Mouse (Mus musculus): ENCODE results near the gene Cacna2d3. TPM values are rescaled to one million over a fixed set of nuclear protein-coding genes. Genes with fewer than 3 reads are reported as not detected.
A peak's percentile ranks its signal among the peaks of the same experiment; 100 is the strongest.

Gene Cacna2d3
- polyA plus RNA-seq, 1 experiment from 2014 or later = 0.54 TPM

DNA sequence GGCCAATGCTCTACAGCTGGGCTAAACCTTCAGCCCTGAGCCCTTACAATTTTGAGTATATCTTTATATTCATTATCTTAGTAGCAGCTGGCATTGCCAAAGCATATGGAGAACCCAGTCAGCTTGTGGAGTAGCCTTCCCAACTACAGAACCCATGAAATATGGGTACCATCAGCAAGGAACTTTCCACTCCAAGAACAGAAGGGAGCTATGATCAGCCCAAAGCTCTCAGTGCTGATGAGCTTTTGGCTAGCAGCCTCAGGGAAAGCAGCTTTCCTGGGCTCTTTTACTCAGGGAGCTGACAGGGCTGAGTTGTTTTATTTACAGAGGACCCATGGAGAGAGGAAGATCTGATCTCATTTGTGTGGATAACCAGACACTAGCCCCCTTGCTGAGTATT lies 661.0 kb downstream of the Cacna2d3 start:
- H3K9me3 ChIP-seq (replicated peaks; ENCODE audit: control insufficient read depth, low read length) = no peaks in the 10 kb centered on the region
- no peaks in the 10 kb centered on the region; the same call in none of the 2 replicates for H3K27me3 ChIP-seq (ENCODE audit: control insufficient read depth, insufficient read depth, low read length)
- H3K4me3 ChIP-seq (ENCODE audit: low read length) = no peak overlapping the region
- H3K27ac ChIP-seq (ENCODE audit: low read length) = no peak overlapping the region
- no peak overlapping the region for H3K9ac ChIP-seq (ENCODE audit: low read length)
- no peak overlapping the region for H3K4me2 ChIP-seq (ENCODE audit: low read depth, low read length)
- no peak for ATAC-seq (replicated peaks; ENCODE audit: extremely low read depth, insufficient read depth, low FRiP score)
- H3K4me1 ChIP-seq (ENCODE audit: control insufficient read depth, insufficient read depth, low read length) = no peaks in the 10 kb centered on the region
- no peaks in the 10 kb centered on the region for H3K36me3 ChIP-seq (ENCODE audit: control insufficient read depth, insufficient read depth)

DNA sequence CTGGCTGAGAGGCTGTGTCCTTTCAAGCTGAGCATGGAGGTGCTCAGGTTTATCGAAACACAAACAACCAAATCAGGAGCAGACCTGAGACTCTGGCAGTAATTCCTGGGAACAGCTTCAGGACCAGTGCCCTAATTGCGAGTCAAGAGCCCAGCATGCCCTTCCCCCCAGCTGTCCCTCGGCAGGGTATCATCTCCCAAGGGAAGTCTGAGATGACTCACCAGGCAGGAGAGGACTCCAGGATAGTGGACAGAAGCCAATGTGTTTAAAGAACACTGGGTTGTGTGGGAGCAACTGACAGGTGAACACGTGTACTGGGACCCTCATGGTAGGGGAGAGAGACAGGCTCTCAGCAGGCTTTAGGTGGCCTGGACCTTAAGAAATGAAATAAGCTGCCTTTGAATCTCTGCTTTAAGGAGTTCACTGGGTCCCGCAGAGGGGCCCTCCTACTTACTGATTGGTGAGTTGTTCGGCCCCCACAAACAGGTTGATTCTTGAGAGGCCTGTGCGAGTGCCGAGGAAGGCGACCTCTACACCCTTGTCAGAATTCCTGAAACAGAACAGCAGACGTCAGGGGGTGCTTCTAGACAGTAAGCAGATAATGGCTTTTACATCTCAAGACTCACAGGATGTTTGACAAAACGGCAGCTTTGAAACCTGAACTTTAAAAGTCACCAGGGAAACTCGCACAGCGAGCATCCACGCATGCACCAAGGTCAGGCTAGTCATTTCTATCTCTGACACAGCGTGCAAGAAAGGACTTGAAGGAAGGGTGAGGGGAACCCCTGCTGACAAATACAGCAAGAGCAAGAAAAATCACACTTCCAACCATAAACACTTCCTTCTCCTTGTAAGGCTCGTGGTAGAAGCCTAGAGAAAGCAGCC lies 669.5 kb downstream of the Cacna2d3 start:
- H3K27ac ChIP-seq (ENCODE audit: low read length) = no peak overlapping the region
- H3K4me1 ChIP-seq (ENCODE audit: control insufficient read depth, insufficient read depth, low read length) = no peaks in the 10 kb centered on the region
- 31% methylated on average over 16 of the region's 16 CpGs for WGBS
- no peaks in the 10 kb centered on the region for H3K9me3 ChIP-seq (replicated peaks; ENCODE audit: control insufficient read depth, low read length)
- no peaks in the 10 kb centered on the region for H3K36me3 ChIP-seq (ENCODE audit: control insufficient read depth, insufficient read depth)
- H3K4me3 ChIP-seq (ENCODE audit: low read length) = no peak overlapping the region
- no peaks in the 10 kb centered on the region for H3K27me3 ChIP-seq (ENCODE audit: control insufficient read depth, insufficient read depth, low read length)
- no peak overlapping the region for H3K9ac ChIP-seq (ENCODE audit: low read length)
- no peak overlapping the region for H3K4me2 ChIP-seq (ENCODE audit: low read depth, low read length)
- no peak for ATAC-seq (replicated peaks; ENCODE audit: extremely low read depth, insufficient read depth, low FRiP score)

DNA sequence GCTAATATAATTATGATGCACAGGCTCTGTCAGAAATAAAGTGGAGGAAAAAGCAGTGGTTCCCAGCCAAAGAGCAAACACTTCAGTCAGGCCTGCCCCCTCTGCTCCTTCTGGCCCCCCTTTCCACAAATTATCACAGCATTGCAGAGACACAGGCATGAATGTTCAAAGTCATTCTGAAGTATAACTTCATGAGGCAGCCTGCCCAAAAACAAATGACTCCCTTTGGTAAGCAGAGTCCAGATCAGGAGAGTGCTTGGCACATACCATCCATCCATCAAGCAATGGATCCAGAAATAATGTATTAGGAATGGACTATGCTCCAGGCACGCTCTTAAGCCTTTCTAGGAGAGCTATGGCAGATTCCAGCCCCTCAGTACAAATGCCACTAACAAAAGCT lies 679.3 kb downstream of the Cacna2d3 start:
- Histone ChIP-seq H3K9me3 (replicated peaks; ENCODE audit: control insufficient read depth, low read length) (no peaks in the 10 kb centered on the region), H3K36me3 (ENCODE audit: control insufficient read depth, insufficient read depth) (no peaks in the 10 kb centered on the region), H3K9ac (ENCODE audit: low read length) (no peak overlapping the region), H3K4me2 (ENCODE audit: low read depth, low read length) (no peak overlapping the region), H3K4me1 (ENCODE audit: control insufficient read depth, insufficient read depth, low read length) (peaks cover 16% of the 10 kb centered on the region), H3K27me3 (ENCODE audit: control insufficient read depth, insufficient read depth, low read length) (no peaks in the 10 kb centered on the region), H3K27ac (ENCODE audit: low read length) (peak overlapping the region; percentile 49), H3K4me3 (ENCODE audit: low read length) (no peak overlapping the region)
- WGBS = 47% methylated on average over 1 of the region's 1 CpGs
- no peak for ATAC-seq (replicated peaks; ENCODE audit: extremely low read depth, insufficient read depth, low FRiP score)

DNA sequence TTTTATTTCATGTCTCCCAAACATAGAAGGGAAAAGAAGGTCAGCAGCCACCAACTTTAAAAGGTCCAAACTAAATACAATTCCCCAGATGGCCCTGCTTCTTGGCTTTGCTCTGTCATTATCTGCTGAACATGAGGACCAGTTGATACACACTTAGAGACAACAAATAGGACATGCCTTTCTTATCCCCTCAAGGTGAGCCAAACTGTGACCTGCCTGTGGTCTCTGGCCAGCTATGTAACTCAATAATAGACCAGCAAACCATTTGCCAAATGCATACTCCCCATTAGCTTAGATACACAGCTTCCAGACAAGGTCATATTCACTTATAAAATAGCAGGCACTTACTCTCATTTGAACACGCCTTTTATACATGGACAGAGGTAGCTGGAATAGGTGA lies 680.2 kb downstream of the Cacna2d3 start:
- Histone ChIP-seq H3K27ac (ENCODE audit: low read length) (peak overlapping the region; percentile 51; the same call in 1 of the 2 replicates), H3K36me3 (ENCODE audit: control insufficient read depth, insufficient read depth) (no peaks in the 10 kb centered on the region), H3K4me3 (ENCODE audit: low read length) (no peak overlapping the region), H3K27me3 (ENCODE audit: control insufficient read depth, insufficient read depth, low read length) (no peaks in the 10 kb centered on the region), H3K9ac (ENCODE audit: low read length) (no peak overlapping the region), H3K4me1 (ENCODE audit: control insufficient read depth, insufficient read depth, low read length) (peaks cover 16% of the 10 kb centered on the region), H3K9me3 (replicated peaks; ENCODE audit: control insufficient read depth, low read length) (no peaks in the 10 kb centered on the region), H3K4me2 (ENCODE audit: low read depth, low read length) (no peak overlapping the region)
- WGBS = 47% methylated on average over 1 of the region's 1 CpGs
- peak; percentile 63 for ATAC-seq (replicated peaks; ENCODE audit: extremely low read depth, insufficient read depth, low FRiP score)

DNA sequence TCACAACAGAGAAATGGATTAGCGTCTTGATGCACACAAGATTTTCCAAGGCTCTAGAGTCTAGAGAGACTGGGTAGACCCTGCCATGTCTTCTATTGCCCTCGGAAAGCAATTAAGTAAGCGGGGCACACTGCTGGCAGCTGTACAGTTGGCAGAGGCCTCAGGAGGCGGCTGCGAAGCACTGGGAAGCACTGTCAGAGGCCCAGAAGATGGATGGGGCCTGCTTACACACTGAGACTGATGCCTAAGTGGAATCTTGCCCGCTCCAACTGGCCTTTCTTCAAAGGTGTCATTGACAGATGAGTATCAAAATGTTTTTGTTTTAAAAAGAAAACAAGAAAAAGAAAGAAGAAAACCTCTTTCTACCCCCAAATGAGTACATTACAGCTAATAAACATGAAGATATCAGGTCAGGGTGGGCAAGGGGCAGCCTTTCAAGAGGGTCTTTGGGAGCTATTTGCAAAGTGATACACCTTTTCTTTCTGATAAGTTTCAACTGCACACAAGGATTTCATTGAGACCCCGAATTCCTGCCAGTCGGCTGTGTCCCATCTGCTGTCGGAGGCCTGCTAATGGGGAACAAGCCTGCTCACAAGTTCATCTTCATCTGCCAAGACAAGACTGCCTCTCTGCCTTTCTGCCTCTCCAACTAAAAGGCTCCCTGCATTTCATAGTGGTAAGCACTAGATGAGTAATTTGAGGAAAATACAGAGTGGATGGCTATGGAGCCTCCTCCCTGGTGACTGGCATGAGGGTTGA lies 680.9 kb downstream of the Cacna2d3 start:
- ATAC-seq (replicated peaks; ENCODE audit: extremely low read depth, insufficient read depth, low FRiP score) = no peak
- no peaks in the 10 kb centered on the region for H3K9me3 ChIP-seq (replicated peaks; ENCODE audit: control insufficient read depth, low read length)
- H3K4me2 ChIP-seq (ENCODE audit: low read depth, low read length) = no peak overlapping the region
- no peaks in the 10 kb centered on the region for H3K36me3 ChIP-seq (ENCODE audit: control insufficient read depth, insufficient read depth)
- H3K27me3 ChIP-seq (ENCODE audit: control insufficient read depth, insufficient read depth, low read length) = no peaks in the 10 kb centered on the region
- H3K27ac ChIP-seq (ENCODE audit: low read length) = peak overlapping the region; percentile 57; the same call in 1 of the 2 replicates
- H3K4me3 ChIP-seq (ENCODE audit: low read length) = no peak overlapping the region
- H3K9ac ChIP-seq (ENCODE audit: low read length) = no peak overlapping the region
- H3K4me1 ChIP-seq (ENCODE audit: control insufficient read depth, insufficient read depth, low read length) = peaks cover 16% of the 10 kb centered on the region
- 64% methylated on average over 9 of the region's 9 CpGs for WGBS

DNA sequence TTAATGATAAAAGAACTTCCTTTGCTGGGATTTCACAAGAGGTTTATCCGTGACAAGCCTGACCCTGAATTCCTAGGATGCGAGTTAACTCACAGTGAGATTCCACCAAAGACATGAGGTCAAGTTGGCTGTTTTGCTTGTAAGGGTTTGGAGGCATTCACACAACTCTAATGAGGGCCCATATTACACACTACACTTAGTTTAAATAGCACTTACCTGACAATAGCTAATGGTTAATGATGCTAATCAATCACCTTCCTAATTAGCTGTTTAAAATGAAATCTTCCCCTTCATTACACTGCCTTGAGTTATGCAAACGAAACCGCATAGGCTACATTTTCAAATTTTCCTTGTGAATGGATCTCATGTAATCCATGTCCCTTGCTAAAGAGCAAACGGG lies 683.4 kb downstream of the Cacna2d3 start:
- H3K4me1 ChIP-seq (ENCODE audit: control insufficient read depth, insufficient read depth, low read length) = peaks cover 16% of the 10 kb centered on the region
- H3K27me3 ChIP-seq (ENCODE audit: control insufficient read depth, insufficient read depth, low read length) = no peaks in the 10 kb centered on the region
- H3K36me3 ChIP-seq (ENCODE audit: control insufficient read depth, insufficient read depth) = no peaks in the 10 kb centered on the region
- H3K9ac ChIP-seq (ENCODE audit: low read length) = no peak overlapping the region
- H3K27ac ChIP-seq (ENCODE audit: low read length) = no peak overlapping the region
- 78% methylated on average over 5 of the region's 5 CpGs for WGBS
- no peak for ATAC-seq (replicated peaks; ENCODE audit: extremely low read depth, insufficient read depth, low FRiP score)
- no peaks in the 10 kb centered on the region for H3K9me3 ChIP-seq (replicated peaks; ENCODE audit: control insufficient read depth, low read length)
- H3K4me3 ChIP-seq (ENCODE audit: low read length) = no peak overlapping the region
- no peak overlapping the region for H3K4me2 ChIP-seq (ENCODE audit: low read depth, low read length)

DNA sequence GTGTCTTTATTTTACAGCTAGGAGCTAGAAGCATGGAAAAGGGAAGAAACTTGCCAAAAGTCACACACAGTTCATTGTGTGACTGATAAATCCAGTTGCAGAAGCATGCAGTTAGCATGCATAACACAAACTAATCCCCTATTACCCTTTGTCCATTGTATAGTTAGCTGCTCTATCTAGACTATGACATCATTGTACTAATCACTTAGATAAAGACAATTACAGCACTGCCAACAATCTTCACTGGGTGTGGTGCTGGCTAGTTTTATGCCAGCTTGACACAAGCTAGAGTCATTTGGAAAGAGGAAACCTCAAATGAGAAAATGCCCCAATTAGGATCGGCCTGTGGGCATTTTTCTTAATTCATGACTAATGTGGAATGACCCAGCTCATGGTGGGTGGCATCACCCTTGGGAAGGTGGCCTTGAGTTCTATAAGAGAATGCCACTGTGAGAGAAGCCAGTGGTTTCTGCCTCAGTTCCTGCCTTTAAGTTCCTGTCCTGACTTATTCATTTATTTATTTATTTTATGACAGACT lies 689.7 kb downstream of the Cacna2d3 start:
- no peak overlapping the region for H3K4me2 ChIP-seq (ENCODE audit: low read depth, low read length)
- peaks cover 9% of the 10 kb centered on the region for H3K4me1 ChIP-seq (ENCODE audit: control insufficient read depth, insufficient read depth, low read length)
- 78% methylated on average over 1 of the region's 1 CpGs for WGBS
- H3K36me3 ChIP-seq (ENCODE audit: control insufficient read depth, insufficient read depth) = no peaks in the 10 kb centered on the region
- no peak overlapping the region for H3K4me3 ChIP-seq (ENCODE audit: low read length)
- no peak for ATAC-seq (replicated peaks; ENCODE audit: extremely low read depth, insufficient read depth, low FRiP score)
- H3K27me3 ChIP-seq (ENCODE audit: control insufficient read depth, insufficient read depth, low read length) = no peaks in the 10 kb centered on the region
- no peak overlapping the region for H3K9ac ChIP-seq (ENCODE audit: low read length)
- H3K9me3 ChIP-seq (replicated peaks; ENCODE audit: control insufficient read depth, low read length) = no peaks in the 10 kb centered on the region
- no peak overlapping the region for H3K27ac ChIP-seq (ENCODE audit: low read length)

DNA sequence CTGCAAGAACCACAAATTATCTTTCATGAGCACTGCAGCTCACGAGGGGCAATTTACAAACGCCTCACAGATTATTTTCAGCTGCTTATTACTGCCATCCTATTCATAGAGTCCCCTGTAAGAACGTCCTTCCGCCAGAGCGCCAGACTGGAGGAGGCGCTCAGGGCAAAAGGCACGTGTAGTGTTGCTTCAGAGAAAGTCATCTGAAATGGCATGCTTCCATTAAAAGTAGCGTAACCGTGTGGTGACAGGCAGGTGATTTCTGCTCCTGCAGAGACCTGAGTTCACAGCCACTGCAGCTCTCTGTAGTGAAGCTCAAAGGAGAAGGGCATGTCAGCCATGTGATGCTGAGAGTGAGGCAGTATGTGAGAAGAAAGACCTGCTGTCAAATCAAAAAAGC lies 691.1 kb downstream of the Cacna2d3 start:
- no peaks in the 10 kb centered on the region for H3K36me3 ChIP-seq (ENCODE audit: control insufficient read depth, insufficient read depth)
- WGBS = 34% methylated on average over 9 of the region's 9 CpGs
- no peaks in the 10 kb centered on the region for H3K9me3 ChIP-seq (replicated peaks; ENCODE audit: control insufficient read depth, low read length)
- no peak overlapping the region for H3K4me3 ChIP-seq (ENCODE audit: low read length)
- no peak overlapping the region for H3K27ac ChIP-seq (ENCODE audit: low read length)
- ATAC-seq (replicated peaks; ENCODE audit: extremely low read depth, insufficient read depth, low FRiP score) = no peak
- no peak overlapping the region; the same call in 1 of the 2 replicates for H3K9ac ChIP-seq (ENCODE audit: low read length)
- H3K4me2 ChIP-seq (ENCODE audit: low read depth, low read length) = no peak overlapping the region
- H3K27me3 ChIP-seq (ENCODE audit: control insufficient read depth, insufficient read depth, low read length) = no peaks in the 10 kb centered on the region
- H3K4me1 ChIP-seq (ENCODE audit: control insufficient read depth, insufficient read depth, low read length) = peaks cover 9% of the 10 kb centered on the region

DNA sequence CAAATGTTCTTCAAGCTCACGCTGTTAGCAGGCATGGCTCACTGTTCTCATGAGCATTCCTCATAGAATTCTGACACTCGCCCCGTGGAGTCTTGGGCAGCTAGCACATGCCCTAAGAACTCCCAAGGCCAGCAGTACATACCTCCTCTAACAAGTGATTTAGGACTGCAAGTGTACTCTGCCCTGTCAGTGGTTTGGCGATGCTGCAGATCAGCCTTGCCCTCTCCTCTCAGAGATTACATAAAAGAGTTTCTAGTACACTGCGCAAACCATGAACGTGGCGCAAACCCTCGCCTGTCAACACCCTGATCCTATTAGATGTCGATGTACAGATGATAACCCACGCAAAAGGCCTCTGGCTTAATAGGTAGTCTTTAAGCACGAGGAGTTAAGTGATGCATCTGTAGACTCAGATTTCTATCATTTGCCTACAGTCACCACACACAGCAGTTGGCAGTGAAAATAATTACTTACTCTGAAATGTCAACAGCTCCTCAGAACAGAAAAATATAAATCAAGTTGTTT lies 691.7 kb downstream of the Cacna2d3 start:
- H3K4me1 ChIP-seq (ENCODE audit: control insufficient read depth, insufficient read depth, low read length) = peaks cover 9% of the 10 kb centered on the region
- WGBS = 49% methylated on average over 11 of the region's 11 CpGs
- no peak overlapping the region for H3K4me3 ChIP-seq (ENCODE audit: low read length)
- no peaks in the 10 kb centered on the region for H3K36me3 ChIP-seq (ENCODE audit: control insufficient read depth, insufficient read depth)
- H3K27ac ChIP-seq (ENCODE audit: low read length) = no peak overlapping the region
- ATAC-seq (replicated peaks; ENCODE audit: extremely low read depth, insufficient read depth, low FRiP score) = no peak
- H3K27me3 ChIP-seq (ENCODE audit: control insufficient read depth, insufficient read depth, low read length) = no peaks in the 10 kb centered on the region
- H3K9ac ChIP-seq (ENCODE audit: low read length) = no peak overlapping the region
- no peak overlapping the region for H3K4me2 ChIP-seq (ENCODE audit: low read depth, low read length)
- H3K9me3 ChIP-seq (replicated peaks; ENCODE audit: control insufficient read depth, low read length) = no peaks in the 10 kb centered on the region
